ENCODE assay signal across 8 mouse cellular contexts in genomic region chr1:181529368-181529767, GRCm38 (mm10). TPM values are rescaled to one million over a fixed set of nuclear protein-coding genes. Genes with fewer than 3 reads are reported as not detected.
DNase-seq lines count a peak whose midpoint lies in the region; ATAC-seq lines count a peak whose summit lies in the region.
"Had no signal": no experiment of that assay in that cellular context is flagged by ENCODE, and none has a peak within 500 bp of the region (broad histone marks: within the 10 kb centered on the region; RNA-seq: fewer than 3 reads in every experiment).

No protein-coding gene starts in this region.

- DNase-seq in 3134 (ENCODE audit: extremely low read depth, insufficient read length, low spot score): peak; percentile 74
- DNase-seq in 3T3-L1 (ENCODE audit: low read depth, low spot score): peak; percentile 95
- DNase-seq in gastrocnemius, postnatal 25 days: peak; percentile 82
- DNase-seq in kidney, postnatal 36 days: peak; percentile 92 to 94
- peak; percentile 91 for DNase-seq in ovary, postnatal 14 days (ENCODE audit: low spot score)
- DNase-seq in MN1 (ENCODE audit: low spot score): no peak

- WGBS in forebrain, embryonic 16.5 days: 63% methylated on average over 4 of the region's 4 CpGs

- no peaks in the 10 kb centered on the region for H3K9me3 ChIP-seq in forebrain, embryonic 16.5 days (ENCODE audit: control insufficient read depth, low read length)

- no peaks in the 10 kb centered on the region for H3K27me3 ChIP-seq in forebrain, embryonic 16.5 days (replicated peaks; ENCODE audit: control insufficient read depth, insufficient read depth, low read length)

- H3K9ac ChIP-seq in forebrain, embryonic 16.5 days (replicated peaks; ENCODE audit: low read depth, low read length): no peak overlapping the region

- no peak for ATAC-seq in forebrain, embryonic 16.5 days

- H3K27ac ChIP-seq in forebrain, embryonic 16.5 days (ENCODE audit: low read length): no peak overlapping the region

- no peak overlapping the region for H3K4me3 ChIP-seq in forebrain, embryonic 16.5 days (replicated peaks; ENCODE audit: low read length)

- H3K4me2 ChIP-seq in forebrain, embryonic 16.5 days (ENCODE audit: low read length): no peak overlapping the region

- no peaks in the 10 kb centered on the region for H3K36me3 ChIP-seq in forebrain, embryonic 16.5 days (ENCODE audit: control insufficient read depth, insufficient read depth)

- peaks cover 3% of the 10 kb centered on the region for H3K4me1 ChIP-seq in forebrain, embryonic 16.5 days (replicated peaks; ENCODE audit: control insufficient read depth, insufficient read depth, low read length)

RNA-seq across cellular contexts. Expression of gene Ccdc121, which starts 18.1 kb away (rescaled TPM):
- not detected for total RNA-seq in gastrocnemius, postnatal 25 days (2021)
- 0.31 TPM in 1 of 2 replicates, not detected in the other for polyA plus RNA-seq in forebrain, embryonic 16.5 days (2015; fragmentation: Nextera tagmentation; extraction: Ambion mirVana)
- total RNA-seq: neutrophil, adult 5-6 weeks had no signal

RNA-seq across cellular contexts. Expression of gene Dnah14, which starts 47.0 kb away (rescaled TPM):
- total RNA-seq in gastrocnemius, postnatal 25 days (2021): under 1 TPM in 1 of 2 experiments, not detected in 1; 0.08 TPM
- polyA plus RNA-seq in forebrain, embryonic 16.5 days (2015; fragmentation: Nextera tagmentation; extraction: Ambion mirVana): 0.42 and 0.51 TPM in 2 replicates
